Mouse (Mus musculus): ENCODE data around the gene Cyth1.

Gene Cyth1

DNA sequence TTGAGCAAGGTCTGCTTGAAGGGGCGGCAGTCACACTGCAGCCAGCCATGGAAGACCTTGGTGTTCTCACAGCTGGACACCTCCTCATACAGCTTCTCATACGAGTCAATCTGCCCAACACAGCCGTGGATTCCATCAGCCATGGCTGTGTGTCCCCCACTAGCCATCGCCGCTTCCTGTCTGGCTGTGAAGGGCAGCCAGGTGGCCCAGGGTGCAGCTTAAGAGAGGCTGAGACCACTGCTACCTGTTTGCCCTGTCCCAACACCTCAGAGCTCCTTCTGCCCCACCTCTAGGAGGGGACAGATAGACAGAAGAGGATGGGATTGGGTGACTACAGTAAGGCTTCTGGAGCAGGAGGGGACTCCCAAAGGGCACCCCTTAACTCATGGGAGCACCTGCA is 145.0 kb downstream of the Cyth1 start:
- DNase-seq (ENCODE audit: low read depth), result no peak

DNA sequence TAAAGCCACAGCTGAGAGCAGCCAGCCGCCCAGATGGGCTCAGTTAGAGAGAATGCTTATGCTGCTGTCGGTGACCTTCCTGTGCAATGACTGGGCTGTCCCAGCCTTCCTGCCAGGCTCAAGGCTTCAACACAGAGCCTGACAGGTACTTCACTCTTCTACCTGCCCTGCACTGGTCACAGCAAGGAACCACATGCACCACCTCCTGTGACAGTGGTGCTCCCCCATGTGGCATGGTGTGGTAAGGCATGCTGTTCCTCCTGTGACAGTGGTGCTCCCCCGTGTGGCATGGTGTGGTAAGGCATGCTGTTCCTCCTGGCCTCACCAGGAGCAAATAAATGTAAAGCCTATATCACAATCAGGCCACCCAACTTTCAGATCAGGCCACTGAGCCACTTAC is 145.6 kb downstream of the Cyth1 start:
- DNase-seq (ENCODE audit: low read depth), result peak; percentile 97

DNA sequence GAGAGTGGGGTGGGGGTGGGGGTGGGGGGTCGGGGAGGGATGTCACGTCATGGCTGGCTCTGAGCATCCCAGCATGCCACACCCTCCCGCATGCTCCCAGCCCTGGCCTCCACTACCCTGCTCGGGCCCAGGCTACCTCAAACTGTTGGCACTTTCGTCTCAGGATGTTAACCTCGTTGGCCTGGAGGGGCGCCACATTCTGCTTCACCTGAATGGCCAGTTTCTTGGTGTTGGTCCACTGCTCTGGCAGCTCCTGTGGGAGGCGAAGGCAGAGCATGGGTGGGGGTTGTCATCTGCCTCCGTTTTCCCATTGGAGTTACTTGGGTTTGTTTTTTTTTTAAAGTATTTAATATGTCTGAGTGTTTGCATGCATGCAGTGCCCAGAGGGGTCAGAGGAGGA is 147.3 kb downstream of the Cyth1 start:
- DNase-seq (ENCODE audit: low read depth), result no peak

DNA sequence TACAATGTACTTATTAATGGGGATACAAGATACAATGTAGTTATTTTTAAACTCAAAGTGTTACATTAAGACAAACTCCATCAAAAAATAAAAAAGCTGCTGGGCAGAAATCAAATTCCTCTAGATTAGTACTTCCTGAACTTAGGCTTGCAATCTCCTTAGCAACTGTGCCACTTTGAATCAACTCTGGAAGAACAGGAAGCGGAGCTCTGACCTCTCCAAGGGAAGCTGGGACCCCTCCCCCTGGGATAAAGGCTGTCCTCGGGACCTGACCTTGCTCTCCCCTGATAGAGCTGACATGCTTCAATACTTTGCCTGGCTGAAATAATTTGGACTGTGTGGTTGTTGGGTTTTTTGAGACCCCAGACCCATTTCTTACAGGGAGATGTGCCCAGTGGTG is 151.7 kb downstream of the Cyth1 start:
- DNase-seq (ENCODE audit: low read depth), result no peak

DNA sequence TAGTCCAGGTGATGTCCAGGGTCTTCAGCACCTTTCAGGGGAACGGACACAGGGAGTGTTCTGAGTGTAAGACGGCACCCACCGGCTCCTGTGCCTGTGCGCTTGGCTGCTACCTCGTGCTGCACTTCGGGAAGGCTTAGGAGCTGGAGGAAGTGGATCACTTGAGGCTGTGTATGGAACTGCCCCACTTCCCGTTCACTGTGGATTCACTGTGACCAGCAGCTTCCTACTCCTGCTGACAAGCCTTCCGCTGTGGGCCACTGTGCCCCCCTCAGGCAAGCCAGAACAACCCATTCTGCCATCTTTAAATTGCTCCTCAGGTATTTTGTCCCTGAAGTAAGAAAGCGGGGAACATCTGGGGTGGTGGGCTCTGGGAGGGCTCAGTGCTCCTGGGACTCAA is 153.4 kb downstream of the Cyth1 start:
- no peak for DNase-seq (ENCODE audit: low read depth)

DNA sequence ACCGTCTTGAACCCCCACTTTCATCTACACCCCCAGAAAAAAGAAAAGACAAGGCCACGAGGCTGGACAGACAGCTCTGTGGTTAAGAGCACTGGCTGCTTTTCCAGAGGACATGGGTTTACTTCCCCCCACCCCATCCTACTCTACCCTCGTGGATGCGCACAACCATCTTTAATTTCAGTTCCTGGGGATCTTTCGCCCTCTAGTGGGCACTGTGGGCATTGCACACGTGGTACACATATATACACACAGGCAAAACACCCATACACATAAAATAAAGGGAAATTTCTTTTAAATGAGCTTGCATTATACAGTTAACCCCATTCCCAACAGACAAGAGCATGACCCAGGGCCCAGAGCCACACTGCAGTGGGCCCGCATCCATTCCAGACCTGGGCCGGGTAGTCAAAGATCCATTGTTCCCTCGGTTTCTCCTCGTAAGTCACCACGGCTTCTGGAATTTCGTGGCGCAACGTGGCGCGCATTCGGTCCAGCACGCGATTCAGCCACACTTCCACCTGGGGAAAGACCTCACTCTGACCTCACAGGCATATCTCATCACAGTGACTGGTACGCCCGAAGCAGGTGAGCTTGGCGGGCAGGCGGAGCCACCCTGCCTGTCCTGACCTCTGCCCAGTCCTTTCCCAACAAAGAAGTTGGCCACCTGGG is 157.3 kb downstream of the Cyth1 start:
- peak; percentile 78 for DNase-seq (ENCODE audit: low read depth)

DNA sequence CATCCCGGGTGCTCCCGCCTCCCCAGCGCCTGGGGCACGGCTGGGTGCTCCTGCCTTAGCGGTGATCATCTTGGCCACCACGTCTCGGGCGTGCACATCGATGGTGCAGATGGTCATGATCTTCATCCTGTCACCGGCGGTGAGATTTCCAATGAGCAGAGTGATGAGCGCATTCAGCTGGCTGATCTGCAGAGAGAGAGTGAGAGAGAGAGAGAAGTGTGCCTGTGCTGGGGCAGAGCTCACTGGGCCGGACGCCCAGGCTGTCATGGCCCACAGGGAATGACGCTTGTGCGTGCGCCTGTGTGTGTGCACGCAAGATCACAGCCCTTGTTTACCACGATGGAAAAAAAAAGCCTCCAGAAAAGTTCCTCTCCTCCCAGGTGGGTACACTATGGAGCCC is 159.5 kb downstream of the Cyth1 start:
- no peak for DNase-seq (ENCODE audit: low read depth)

DNA sequence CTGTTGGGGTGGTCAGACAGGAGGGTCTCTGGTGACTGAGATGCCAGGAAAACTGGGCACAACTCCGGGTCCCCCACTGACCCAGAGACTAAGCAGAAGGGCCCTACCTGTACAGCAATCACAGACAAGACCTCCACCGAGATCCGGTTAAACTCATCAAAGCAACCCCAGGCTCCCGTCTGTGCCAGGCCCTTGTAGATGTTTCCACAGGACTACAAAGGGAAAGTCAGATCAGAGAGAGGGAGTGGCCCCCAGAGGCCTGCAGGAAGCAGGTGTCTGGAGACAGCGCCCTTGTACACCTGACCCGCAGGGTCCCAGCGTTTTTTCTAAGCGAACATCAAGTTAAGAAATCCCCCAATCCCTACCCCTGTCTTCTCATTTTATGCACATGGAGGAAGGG is 162.4 kb downstream of the Cyth1 start:
- no peak for DNase-seq (ENCODE audit: low read depth)

DNA sequence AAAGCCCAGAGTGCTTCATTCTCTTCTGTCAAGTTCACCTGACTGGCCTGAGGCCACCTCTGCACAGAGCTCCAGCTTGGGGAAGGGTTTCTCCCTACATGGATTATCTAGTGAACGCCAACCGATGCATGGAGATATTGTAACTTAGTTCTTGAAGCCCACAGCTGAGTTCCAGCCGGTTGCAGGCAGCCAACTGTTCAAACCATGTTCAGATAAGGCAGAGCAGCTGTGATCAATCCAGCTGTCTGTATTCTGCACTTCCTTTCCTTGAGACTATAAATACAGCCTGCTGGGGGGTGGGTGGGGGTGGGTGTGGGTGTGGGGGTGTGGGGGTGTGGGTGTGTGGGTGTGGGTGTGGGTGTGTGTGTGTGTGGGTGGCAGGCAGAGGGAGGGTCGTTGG is 163.2 kb downstream of the Cyth1 start:
- DNase-seq (ENCODE audit: low read depth), result no peak

DNA sequence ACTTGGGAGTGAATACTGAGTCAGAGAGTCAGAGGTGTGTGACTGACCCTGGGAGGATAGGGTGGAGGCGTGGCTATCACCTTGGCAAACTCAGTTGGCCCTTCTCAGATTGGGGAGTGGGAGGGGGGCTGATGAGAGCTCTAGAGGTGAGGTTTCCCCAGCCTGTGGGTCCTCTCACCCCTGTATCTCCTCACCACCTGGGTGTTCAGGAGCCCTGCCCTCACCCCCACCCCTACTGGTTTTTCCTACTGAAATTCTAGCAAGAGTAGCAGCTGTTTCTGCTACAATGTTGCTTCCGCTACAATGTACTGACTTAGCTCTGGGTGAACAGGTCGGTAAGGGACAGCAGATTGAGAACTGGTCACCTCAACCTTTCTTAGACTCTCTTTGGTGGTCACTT is 164.1 kb downstream of the Cyth1 start:
- DNase-seq (ENCODE audit: low read depth), result no peak

DNA sequence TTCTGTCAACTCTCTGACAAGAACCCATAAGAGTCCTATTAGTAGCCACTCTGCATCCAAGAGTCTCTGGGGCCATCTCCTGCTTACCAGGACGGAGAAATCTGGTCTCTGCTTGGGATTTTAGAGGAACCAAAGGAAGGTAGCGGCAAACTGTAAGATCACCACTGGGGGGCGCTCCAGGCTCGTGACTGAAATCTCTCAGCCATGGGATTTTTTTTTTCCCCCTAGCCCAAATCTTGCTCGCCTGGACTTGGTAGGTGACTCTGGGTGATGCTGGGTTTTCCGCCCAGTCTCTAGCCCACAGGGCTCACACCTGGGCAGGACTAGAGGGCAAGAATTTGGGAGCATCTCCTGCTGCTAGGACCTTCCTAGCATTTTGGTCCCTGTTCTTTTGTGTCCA is 164.6 kb downstream of the Cyth1 start:
- DNase-seq (ENCODE audit: low read depth), result peak; percentile 86

DNA sequence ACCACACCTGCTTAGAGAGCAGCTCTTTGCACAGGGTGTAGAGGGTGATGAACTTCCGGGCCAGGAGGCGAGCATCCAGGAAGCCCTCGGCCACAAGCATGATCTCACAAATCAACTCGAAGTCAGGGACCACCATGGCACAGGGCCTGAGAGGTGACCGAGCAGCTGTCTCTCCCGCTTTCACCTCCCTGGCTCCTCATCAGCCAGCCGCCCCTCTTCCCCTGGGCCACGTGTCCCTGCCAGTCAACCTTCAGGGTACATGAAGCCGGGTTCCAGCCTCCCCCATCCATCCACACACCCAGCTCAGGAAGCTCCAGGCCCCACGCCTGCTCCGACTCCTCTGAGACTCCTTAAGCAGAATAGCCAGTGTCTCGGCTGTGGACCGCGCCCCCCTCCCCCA is 166.1 kb downstream of the Cyth1 start:
- no peak for DNase-seq (ENCODE audit: low read depth)

Data from induced T-regulatory cell, adult 2 months (primary cell).